Mouse (Mus musculus) retina, postnatal 7 days (tissue): Measurements from ENCODE around the gene Gart.
"Not testable (repeated sequence)": the region's sequence is repeated elsewhere in the genome, so short reads cannot be mapped to it uniquely, and the experiment has no call there.

Source experiments
- DNase-seq: peaks from one replicate; pipeline ENCODE4 v3.0.0-alpha.2; 2012; ENCODE audit warnings: low read depth, low spot score

Gene Gart

GRCm38 (mm10) chr16:91648220-91648550 lies 1.4 kb upstream of the Gart start:
- DNase-seq = peak; percentile 43

DNA sequence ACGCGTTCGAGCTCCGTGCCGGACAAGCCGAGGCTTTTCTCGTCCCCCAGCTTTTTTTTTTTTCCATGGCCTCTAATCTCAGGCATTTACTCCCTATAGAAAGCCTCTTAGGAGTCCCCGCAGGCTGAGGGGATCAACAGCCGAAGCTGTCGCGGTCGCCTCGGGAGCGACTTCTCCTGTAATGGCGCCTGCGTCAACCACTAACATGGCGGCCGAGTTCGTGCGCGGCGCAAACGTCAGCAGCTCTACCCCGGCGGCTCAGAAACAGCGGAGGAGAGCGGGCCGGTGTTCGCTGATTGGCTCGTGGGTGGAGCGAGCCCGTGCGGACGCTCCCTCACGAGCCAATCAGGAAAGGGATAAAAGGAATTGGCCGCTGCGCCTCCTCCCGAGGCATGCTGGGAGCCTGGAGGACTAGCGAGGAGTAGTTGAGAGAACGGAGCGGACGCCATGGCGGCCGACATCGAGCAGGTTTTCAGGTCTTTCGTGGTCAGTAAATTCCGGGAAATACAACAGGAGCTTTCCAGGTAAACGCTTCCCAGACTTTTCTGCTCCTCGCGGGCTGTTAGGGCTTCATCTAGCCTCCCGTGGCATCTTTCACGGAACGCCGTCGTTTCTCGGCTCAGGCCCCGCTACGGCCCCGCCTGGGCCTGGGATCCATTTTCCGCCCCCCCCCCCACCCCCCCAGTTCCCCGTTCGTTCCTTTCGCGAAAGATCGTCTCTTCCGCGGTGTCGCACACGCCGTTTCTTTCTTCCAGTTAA lies 888 bp upstream of the Gart start, which contains the start of gene Son:
Gene Son (plus strand): TSS at position 46 of the 759 bp plus-strand sequence.
- DNase-seq = peak; percentile 96

GRCm38 (mm10) chr16:91645995-91646602 lies 653 bp downstream of the Gart start:
- no peak for DNase-seq

DNA sequence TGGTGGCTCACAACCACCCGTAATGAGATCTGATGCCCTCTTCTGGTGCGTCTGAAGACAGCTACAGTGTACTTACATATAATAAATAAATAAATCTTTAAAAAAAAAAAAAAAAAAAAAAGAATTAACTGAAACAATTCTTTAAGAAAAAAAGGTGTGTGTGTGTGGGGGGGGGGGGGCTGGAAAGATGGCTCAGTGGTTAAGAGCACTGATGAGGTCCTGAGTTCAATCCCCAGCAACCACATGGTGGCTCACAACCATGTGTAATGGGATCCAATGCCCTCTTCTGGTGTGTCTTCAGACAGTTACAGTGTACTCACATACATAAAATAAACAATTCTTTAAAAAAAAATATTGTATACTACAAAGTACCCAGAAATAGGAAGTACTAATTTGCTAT lies 1.3 kb downstream of the Gart start:
- not testable (repeated sequence) for DNase-seq

DNA sequence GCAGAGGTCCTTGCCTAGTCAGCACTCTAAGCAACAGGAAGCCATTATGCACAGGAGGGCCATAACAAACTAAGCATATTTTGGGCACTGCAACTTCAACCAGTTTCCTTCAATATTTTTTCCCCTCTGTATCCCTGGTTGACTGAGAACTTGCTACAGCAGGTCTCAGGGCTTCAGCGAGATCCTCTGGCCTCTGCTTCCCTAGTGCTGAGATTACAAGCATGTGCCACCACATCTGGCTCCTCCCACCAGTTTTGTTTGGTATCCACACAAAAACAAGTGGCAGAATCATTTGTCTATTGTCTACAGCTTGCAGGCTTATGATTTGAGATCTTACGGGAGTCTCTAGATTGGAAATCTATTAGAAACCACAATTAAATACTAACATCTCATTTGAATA lies 1.9 kb downstream of the Gart start:
- no peak for DNase-seq

- no peak for DNase-seq
Observed at GRCm38 (mm10) chr16:91640171-91640570, 6.6 kb downstream of the Gart start.

- no peak for DNase-seq
Observed at GRCm38 (mm10) chr16:91639636-91640035, 7.1 kb downstream of the Gart start.

DNA sequence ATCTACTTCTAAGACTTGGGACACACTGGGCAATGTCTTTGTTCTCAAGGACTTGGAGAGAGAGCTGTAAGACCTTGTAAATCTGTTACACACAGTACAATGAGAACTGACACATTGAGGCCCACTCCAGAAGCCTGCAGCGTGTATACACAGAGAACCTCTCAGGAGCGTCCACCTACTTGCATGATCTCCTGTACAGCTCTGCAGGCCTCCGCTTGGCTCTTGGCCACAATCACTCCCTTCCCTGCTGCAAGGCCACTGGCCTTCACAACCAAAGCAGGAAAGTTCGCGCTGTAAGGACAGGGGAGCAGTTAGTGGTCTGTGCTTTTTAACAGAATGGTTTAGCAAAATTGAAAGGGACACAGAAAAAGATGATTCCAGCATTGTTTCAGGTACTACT lies 7.6 kb downstream of the Gart start:
- no peak for DNase-seq

GRCm38 (mm10) chr16:91633641-91634040 lies 13.1 kb downstream of the Gart start:
- DNase-seq = no peak

- no peak for DNase-seq
Observed at GRCm38 (mm10) chr16:91632940-91633339, 13.8 kb downstream of the Gart start.

DNA sequence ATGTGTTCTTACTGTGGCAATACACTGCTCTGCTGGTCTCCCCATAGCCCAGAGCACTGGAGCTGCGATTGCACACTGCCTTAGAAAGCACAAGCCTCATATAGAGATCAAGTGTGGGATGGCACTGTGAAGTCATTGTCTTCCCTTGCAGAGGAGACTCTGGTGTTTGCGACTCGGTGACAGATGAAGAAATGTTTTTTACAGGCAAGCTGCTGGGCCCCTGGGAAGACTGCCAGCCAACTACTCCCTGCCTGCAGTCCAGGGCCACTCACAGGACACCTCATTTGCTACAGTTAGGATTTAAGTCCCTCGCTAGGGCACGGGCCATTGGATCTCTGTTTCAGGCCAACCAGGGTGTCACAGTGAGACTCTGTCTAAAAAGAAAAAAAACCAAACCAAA lies 14.3 kb downstream of the Gart start:
- DNase-seq = no peak

DNA sequence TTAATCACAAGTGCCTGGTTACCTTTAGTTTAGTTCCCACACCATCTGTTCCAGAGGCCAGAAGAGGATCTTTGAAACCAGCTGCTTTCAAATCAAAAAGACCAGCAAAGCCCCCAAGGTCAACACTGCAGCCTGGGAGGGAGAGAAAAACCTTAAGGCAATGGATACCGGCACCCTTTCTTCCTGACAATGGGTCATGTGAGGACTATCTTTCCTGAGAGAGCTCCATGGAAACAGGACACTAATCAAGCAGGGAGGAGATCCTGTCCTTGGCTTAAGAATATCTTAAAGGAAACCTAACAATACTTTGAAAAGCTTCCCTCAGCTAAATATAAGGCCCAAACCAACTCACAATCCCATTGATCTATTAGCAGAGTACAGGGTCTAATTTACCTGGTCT lies 16.2 kb downstream of the Gart start:
- DNase-seq = no peak

GRCm38 (mm10) chr16:91629749-91630148 lies 17.0 kb downstream of the Gart start:
- DNase-seq = no peak

GRCm38 (mm10) chr16:91628673-91629072 lies 18.1 kb downstream of the Gart start:
- no peak for DNase-seq

DNA sequence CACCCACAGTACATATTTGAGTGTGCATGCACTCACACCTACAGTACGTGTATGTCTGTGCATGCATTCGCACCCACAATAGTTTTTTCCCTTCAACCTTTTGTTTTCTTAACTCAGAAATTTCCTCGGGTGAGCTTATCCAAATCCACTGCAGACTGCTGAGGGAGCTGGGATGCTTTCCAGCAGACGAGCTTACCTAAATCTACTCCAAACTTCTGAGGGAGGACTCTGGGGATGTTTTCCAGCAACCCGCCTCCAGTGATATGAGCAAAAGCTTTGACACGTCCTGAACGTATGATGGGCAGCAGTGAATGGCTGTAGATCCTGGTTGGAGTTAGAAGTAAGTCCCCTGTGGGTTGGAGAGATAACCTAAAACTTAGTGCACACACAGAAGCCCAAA lies 18.9 kb downstream of the Gart start:
- no peak for DNase-seq

DNA sequence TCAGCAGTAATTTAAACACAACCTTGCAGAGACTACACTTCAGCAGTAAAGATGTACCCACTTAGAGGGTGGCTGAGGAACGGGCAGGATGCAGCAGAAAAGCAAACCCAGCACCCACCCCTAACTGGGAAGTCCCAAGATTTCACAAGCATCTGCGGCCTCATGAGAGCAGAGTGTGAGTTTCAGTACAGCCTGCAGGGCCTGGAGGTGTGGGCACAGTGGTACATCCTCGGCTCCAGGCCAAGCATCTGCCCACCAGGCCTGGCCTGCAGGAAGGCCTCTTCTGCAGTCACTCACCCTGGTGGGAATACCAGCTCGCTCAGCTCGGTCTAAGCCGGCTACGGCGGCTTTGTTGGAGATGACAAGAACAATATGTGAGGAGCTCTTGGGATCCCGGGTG lies 23.7 kb downstream of the Gart start:
- no peak for DNase-seq

GRCm38 (mm10) chr16:91620991-91621390 lies 25.8 kb downstream of the Gart start:
- DNase-seq = no peak

GRCm38 (mm10) chr16:91620185-91620584 lies 26.6 kb downstream of the Gart start:
- DNase-seq = no peak

GRCm38 (mm10) chr16:91618511-91619501 lies 27.9 kb downstream of the Gart start, which contains the start of gene Dnajc28:
TSS of gene Dnajc28 (minus strand) at chr16:91619026.
- peak; percentile 62 for DNase-seq

DNA sequence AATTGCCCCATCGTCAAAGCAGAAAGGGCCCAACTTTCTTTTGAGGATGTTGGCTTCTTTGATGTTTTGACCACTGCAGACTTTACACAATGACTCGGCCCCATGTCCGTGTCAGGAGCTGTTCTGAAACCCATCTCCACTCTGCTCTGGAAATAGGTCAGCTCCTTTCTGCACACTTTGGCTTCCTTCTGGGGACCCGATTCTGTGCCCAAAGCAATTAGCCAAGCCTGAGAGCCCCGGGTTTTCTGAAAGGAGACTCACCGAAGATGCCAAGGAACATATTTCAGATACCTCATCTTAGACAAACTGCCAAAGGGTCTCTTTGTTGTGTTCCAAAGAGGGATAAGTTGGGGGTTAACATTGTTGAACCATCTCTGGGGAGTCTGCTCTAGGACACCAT lies 32.2 kb downstream of the Gart start:
- no peak for DNase-seq

- DNase-seq = no peak
Observed at GRCm38 (mm10) chr16:91612525-91612924, 34.2 kb downstream of the Gart start.

GRCm38 (mm10) chr16:91611248-91611647 lies 35.5 kb downstream of the Gart start:
- DNase-seq = no peak
